Mouse (Mus musculus) Patski (cell line): ENCODE measurements around the gene Plscr5. TPM values are rescaled to one million over a fixed set of nuclear protein-coding genes. Genes with fewer than 3 reads are reported as not detected.

Experiments
- ATAC-seq: fragments of 100-300 bp; one replicate; pipeline ENCODE4 v1.8.0; 2021
- CTCF ChIA-PET: fragments of 350-600 bp; sonication (Branson Sonifier 250); formaldehyde crosslinking; loops from one replicate; lab custom pipeline; 2022; ENCODE audit warnings: inconsistent platforms; lab: Charles Lee
- POLR2A ChIA-PET: fragments of 350-600 bp; sonication (Branson Sonifier 250); formaldehyde crosslinking; loops from one replicate; lab custom pipeline; 2022; ENCODE audit warnings: antibody characterized with exemption, inconsistent platforms; lab: Charles Lee
- DNase-seq: peaks from one replicate; pipeline ENCODE4 v3.0.0-alpha.2; 2011; ENCODE audit warnings: low read depth, low spot score
- H3K27me3 ChIP-seq: fragments of 371-371 bp; one replicate; pipeline ENCODE4 v1.5.1; 2021
- CTCF ChIP-seq: fragments of 100-300 bp; IDR thresholded peaks from one replicate; pipeline ENCODE4 v1.5.1; 2021
- in situ Hi-C: fragments of 300-500 bp; cut with MboI; formaldehyde crosslinking; loops from 3 replicates; pipeline ENCODE4 v1.11.1; 2018; ENCODE audit warnings: low pct_unique_long_range_greater_than_20kb, mixed read lengths
- polyA plus RNA-seq: library from polyadenylated mRNA; unstranded; gene quantifications from one replicate; pipeline ENCODE4 v1.2.3, GENCODE M21; 2021

The Plscr5 gene
- polyA plus RNA-seq, 1 experiment from 2014 or later = not detected

DNA sequence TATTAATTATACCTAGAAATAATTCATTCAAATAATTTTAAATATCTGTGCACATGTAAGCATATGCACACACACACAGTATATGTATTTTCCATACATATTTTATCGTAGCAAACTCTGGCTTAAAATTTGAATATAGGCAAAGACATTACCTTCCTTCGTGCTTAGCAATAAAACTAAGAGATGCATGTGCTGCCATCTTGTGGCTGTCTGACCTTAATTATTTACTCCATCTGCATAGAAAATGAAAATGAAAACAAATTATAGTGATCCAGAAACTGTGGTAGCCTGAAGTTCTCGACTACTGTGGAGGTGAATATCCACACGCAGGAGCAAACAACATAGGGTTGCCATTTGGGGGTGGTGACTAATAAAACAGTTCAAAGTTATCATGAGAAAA, 14.6 kb downstream of the Plscr5 start:
- ChIA-PET CTCF (interaction anchor here (0.9 to 1.7 kb wide), 2 partner anchors 31 to 59 kb away, joined by 3 to 6 read pairs; no protein-coding TSS in a partner anchor), POLR2A (no interaction called here)
- in situ Hi-C loops = no loop called here
- DNase-seq (no peak), ATAC-seq (no peak)
- peak; percentile 50 for TF ChIP-seq CTCF
- no peaks in the 10 kb centered on the region for H3K27me3 ChIP-seq

DNA sequence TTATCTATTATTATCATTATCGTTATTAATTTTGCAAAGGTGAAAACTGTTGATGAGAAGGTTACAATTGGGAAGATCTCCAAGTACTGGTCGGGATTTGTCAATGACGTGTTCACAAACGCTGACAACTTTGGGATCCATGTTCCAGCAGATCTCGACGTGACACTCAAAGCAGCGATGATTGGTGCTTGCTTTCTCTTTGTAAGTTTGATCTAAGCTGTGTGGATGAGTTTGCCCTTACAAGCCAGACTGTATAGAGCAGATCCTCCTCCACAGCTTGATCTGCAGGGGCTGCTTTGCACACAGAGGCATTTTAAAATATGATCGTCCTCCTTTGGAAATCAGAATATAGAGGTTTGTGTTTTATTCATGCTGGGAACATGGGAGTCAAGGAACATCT, 15.0 kb downstream of the Plscr5 start:
- ChIA-PET CTCF (interaction anchor here (0.9 to 1.0 kb wide), 2 partner anchors 15 to 32 kb away, joined by 3 to 4 read pairs; no protein-coding TSS in a partner anchor), POLR2A (no interaction called here)
- in situ Hi-C loops = no loop called here
- no peak for DNase-seq
- no peak for ATAC-seq
- H3K27me3 ChIP-seq = no peaks in the 10 kb centered on the region
- TF ChIP-seq CTCF = no peak

DNA sequence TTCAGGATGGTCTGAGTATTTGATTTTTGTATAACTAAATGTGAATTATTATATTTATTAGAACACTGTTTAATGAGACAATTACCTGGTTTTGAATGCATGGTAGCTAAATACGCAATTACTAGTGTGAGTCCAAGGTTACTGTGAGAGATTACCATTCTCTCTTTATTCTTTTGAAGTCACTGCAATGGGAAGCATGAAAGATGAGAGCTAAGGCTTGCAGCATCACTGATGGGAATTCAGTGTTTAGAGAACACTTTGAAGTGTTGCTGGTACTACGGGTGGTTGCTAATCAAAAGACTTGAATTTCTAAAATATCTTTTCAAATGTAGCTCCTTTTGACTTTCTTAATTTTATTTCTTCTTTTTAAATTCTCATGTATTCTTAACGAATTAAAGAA, 17.1 kb downstream of the Plscr5 start:
- in situ Hi-C loops = loop anchor here (10.0 kb wide), 1 partner anchor 665 kb away; no protein-coding TSS in a partner anchor
- no peaks in the 10 kb centered on the region for H3K27me3 ChIP-seq
- CTCF ChIA-PET = interaction anchor here (1.0 to 1.4 kb wide), 5 partner anchors 11 to 401 kb away, joined by 3 to 5 read pairs (median 3); no protein-coding TSS in a partner anchor
- ATAC-seq = no peak
- no peak for TF ChIP-seq CTCF
- no peak for DNase-seq
- POLR2A ChIA-PET = no interaction called here

DNA sequence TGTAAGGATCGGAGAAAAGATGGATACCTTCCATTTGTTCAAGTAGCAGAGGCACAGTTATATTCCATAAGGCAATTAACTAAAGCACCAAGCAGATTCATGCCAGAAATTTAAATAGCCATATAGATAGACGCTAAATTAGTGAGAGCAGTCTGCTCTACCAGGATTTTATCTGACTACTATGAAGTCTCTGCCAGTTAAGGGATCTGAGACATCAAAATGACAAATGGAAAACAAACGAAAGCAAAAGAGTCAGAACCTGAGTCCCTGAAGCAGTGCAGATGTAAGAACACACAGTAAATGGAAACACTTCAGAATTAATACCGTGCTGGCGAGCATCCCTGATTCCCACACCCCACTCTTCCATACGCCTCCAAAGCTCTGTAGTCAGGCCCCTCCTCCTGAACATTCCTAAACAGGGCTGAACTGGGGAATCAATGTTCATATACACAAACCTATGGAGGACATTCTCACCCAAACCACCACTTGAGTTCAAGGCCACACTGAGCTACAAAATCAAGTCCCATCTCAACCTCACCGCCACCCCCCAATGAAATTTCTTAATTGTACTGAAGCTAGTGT, 17.7 kb downstream of the Plscr5 start:
- ATAC-seq = no peak
- in situ Hi-C loops = loop anchor here (10.0 kb wide), 1 partner anchor 664 kb away; no protein-coding TSS in a partner anchor
- CTCF ChIA-PET = interaction anchor here (0.8 to 1.6 kb wide), 4 partner anchors 22 to 401 kb away, joined by 3 read pairs; no protein-coding TSS in a partner anchor
- no peak for DNase-seq
- no peaks in the 10 kb centered on the region for H3K27me3 ChIP-seq
- POLR2A ChIA-PET = no interaction called here
- TF ChIP-seq CTCF = no peak

DNA sequence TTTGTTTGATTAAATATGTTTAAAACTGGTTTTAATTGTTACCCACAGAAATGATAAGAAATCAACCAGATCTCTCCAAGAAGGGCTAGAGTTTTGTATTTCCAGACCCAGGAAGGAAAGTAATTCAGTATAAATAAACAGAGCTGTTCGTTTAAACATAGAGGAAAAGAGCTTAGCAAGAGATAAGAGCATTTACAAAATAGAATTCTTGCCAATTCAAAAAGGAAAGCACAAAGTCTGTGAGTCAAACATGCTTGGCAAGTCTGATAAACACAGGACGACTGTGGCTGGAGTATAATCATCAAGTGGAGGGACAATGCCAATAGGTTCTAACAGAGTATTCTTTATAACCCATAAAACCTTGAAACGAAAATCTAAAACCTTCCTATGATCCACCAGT, 18.3 kb downstream of the Plscr5 start:
- no peak for TF ChIP-seq CTCF
- DNase-seq (no peak), ATAC-seq (no peak)
- in situ Hi-C loops = loop anchor here (10.0 kb wide), 1 partner anchor 664 kb away; no protein-coding TSS in a partner anchor
- POLR2A ChIA-PET = no interaction called here
- no peaks in the 10 kb centered on the region for H3K27me3 ChIP-seq
- CTCF ChIA-PET = interaction anchor here (0.8 to 1.6 kb wide), 3 partner anchors 64 to 314 kb away, joined by 3 to 5 read pairs (median 3); no protein-coding TSS in a partner anchor

DNA sequence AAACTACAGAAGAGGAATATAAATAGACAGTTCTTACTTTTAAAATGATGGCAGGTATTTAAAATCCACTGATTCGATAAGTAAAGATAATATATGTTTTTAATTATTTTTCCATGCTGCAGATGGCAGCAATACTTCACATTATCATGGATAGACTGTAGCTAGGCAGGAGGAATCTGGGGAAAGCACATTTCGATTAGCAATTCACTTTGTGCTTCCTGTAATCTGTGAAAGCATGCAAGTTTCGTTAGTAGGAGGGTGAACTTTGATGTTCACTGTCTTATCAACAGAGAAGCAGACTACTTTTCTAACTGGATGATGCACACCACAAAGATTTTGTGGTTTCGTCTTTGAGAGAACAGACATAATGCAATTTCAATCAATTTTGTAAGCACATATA, 24.7 kb downstream of the Plscr5 start:
- POLR2A ChIA-PET = no interaction called here
- CTCF ChIA-PET = no interaction called here
- ATAC-seq = no peak

DNA sequence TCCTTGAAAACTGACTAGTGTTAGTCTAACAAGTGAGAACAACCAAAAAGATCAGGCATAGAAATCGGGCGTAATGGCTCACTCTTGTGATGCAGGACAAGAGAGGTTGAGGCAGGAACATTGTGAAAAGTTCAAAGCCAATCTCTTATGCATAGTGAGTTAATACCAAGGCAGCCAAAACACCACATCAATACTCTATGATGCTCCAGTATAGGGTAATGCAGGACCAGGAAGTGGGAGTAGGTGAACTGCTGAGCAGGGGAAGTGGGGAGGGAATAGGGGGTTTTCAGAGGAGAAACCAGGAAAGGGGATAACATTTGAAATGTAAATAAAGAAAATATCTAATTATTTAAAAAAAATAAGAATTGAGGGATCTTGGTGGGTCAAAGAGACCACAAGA, 25.2 kb downstream of the Plscr5 start:
- no peak for DNase-seq
- ChIA-PET POLR2A (no interaction called here), CTCF (interaction anchor here (1.3 kb wide), 1 partner anchor 14 kb away, joined by 3 read pairs; no protein-coding TSS in a partner anchor)
- in situ Hi-C loops = loop anchor here (5.0 to 10.0 kb wide), 2 partner anchors 154 to 657 kb away; no protein-coding TSS in a partner anchor
- H3K27me3 ChIP-seq = no peaks in the 10 kb centered on the region
- TF ChIP-seq CTCF = no peak
- ATAC-seq = no peak

More for the DNA sequence above, 24.7 kb downstream of the Plscr5 start:
- peak; percentile 17 for TF ChIP-seq CTCF
- no peak for DNase-seq
- no peaks in the 10 kb centered on the region for H3K27me3 ChIP-seq
- in situ Hi-C loops = loop anchor here (5.0 to 10.0 kb wide), 2 partner anchors 155 to 657 kb away; no protein-coding TSS in a partner anchor

DNA sequence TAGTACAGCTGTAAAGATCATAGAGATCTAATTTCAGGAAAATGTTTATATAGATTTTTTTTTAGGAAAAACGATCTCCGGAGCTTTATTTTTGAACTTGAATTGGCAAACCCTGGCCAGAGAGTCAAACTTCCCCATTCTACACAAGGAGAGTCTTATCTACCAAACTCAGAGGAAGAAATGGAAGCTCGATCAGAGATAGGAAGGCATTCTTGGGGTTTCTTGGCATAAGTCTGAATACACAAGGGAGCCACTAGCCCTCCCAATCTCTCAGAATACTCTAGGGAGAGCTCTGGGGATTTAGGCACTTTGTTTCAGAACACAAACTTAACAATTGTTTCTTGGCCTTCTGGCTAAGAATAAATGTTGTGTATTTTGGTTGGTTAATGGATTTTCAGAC, 27.4 kb downstream of the Plscr5 start:
- ChIA-PET CTCF (interaction anchor here (0.9 to 1.6 kb wide), 6 partner anchors 8 to 279 kb away, joined by 3 to 4 read pairs (median 4); no protein-coding TSS in a partner anchor), POLR2A (no interaction called here)
- in situ Hi-C loops = no loop called here
- DNase-seq (no peak), ATAC-seq (no peak)
- TF ChIP-seq CTCF = no peak
- no peaks in the 10 kb centered on the region for H3K27me3 ChIP-seq

DNA sequence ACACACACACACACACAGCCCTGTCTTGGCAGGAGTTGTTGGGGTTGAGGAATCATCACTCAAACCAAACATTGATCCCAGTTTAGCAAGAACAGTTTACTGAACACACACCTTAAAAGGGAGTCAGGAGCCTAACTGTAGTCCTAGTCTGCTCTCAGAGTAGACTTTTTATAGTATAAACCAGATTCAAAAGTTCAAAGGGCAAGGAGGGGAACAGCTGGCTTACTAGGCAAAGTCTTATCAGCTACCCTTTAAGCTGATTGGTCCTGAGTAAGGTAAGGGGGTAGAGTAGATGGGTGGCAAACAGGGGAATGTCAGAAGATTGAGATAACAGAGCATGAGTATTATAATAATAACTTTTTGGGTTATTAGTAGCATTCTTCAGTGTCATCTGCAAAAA, 28.7 kb downstream of the Plscr5 start:
- H3K27me3 ChIP-seq = no peaks in the 10 kb centered on the region
- DNase-seq (no peak), ATAC-seq (no peak)
- in situ Hi-C loops = no loop called here
- no peak for TF ChIP-seq CTCF
- POLR2A ChIA-PET = no interaction called here
- CTCF ChIA-PET = interaction anchor here (1.4 to 1.6 kb wide), 2 partner anchors 9 to 56 kb away, joined by 3 to 6 read pairs; no protein-coding TSS in a partner anchor

DNA sequence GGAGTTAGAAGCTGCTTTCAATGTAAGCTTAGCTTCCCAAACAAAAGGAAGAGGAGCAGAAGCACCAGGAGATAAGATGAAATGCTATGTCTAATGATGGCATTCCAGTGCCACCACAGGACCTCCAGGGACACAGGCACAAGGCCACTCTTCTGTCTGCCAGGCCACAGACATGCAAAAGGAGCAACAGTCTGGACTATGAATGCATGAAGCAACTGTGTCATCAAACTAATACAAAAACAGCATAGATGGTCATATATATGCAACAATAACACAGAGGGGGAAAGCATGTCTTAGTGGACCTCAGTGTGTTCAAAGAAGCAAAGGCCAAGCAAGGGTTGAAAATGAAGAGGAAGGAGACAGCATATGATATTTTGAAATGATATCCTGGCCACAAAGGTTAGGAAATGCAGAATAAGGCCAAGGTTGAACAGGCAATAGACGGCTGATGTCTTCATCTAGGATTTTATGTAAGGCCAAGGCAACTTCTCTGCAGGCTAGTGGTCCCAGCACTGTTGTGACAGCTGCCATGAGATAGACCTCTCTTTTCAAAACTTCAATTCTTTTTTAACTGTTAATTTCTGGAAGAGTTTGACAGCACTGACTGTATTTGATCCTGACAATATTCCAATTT, 32.0 kb downstream of the Plscr5 start:
- no peaks in the 10 kb centered on the region for H3K27me3 ChIP-seq
- POLR2A ChIA-PET = no interaction called here
- in situ Hi-C loops = no loop called here
- ATAC-seq = no peak
- TF ChIP-seq CTCF = no peak
- CTCF ChIA-PET = no interaction called here
- no peak for DNase-seq
